Mouse (Mus musculus) liver, embryonic 15.5 days (tissue): ENCODE data around the gene Gadd45gip1. TPM values are rescaled to one million over a fixed set of nuclear protein-coding genes. Genes with fewer than 3 reads are reported as not detected.

Experiments
- ATAC-seq: fragments of 200-750 bp; cut with Nextera tagmentation; 2 replicates; pipeline ENCODE4 v1.8.0; 2017; ENCODE audit warnings: moderate number of reproducible peaks, mild to moderate bottlenecking, moderate library complexity; ENCODE audit not compliant: insufficient read depth
- H3K27ac ChIP-seq: fragments of 300-500 bp; sonication (generic); replicated peaks from 2 replicates; pipeline ENCODE4 v1.5.1; 2015; ENCODE audit warnings: mild to moderate bottlenecking, inconsistent platforms
- H3K27me3 ChIP-seq: fragments of 300-500 bp; sonication (generic); 2 replicates; pipeline ENCODE4 v1.6.1; 2015; ENCODE audit warnings: mild to moderate bottlenecking, inconsistent platforms
- H3K36me3 ChIP-seq: fragments of 300-500 bp; sonication (generic); replicated peaks from 2 replicates; pipeline ENCODE4 v1.6.1; 2015; ENCODE audit warnings: moderate library complexity, mild to moderate bottlenecking, inconsistent platforms
- H3K4me1 ChIP-seq: fragments of 300-500 bp; sonication (generic); replicated peaks from 2 replicates; pipeline ENCODE4 v1.6.1; 2015; ENCODE audit warnings: inconsistent platforms
- H3K4me2 ChIP-seq: fragments of 300-500 bp; sonication (generic); 2 replicates; pipeline ENCODE4 v1.6.1; 2015; ENCODE audit warnings: moderate library complexity, mild to moderate bottlenecking, inconsistent platforms
- H3K4me3 ChIP-seq: fragments of 300-500 bp; sonication (generic); replicated peaks from 2 replicates; pipeline ENCODE4 v1.5.1; 2015; ENCODE audit warnings: mild to moderate bottlenecking, inconsistent platforms
- H3K9ac ChIP-seq: fragments of 300-500 bp; sonication (generic); 2 replicates; pipeline ENCODE4 v1.6.1; 2015; ENCODE audit warnings: moderate library complexity, mild to moderate bottlenecking, inconsistent platforms
- H3K9me3 ChIP-seq: fragments of 300-500 bp; sonication (generic); replicated peaks from 2 replicates; pipeline ENCODE4 v1.6.1; 2016; ENCODE audit warnings: inconsistent platforms
- WGBS: fragments of 180-500 bp; shearing (Covaris S2); methylation state at CpG from one replicate; pipeline ENCODE4 v1.1.7; 2015; ENCODE audit warnings: mixed read lengths; ENCODE audit not compliant: insufficient replicate concordance; 5-methylcytosine and 5-hydroxymethylcytosine counted together
- polyA plus RNA-seq: library from polyadenylated mRNA; unstranded; fragments of >200 nt; fragmentation: Nextera tagmentation; extraction: Ambion mirVana; gene quantifications from 2 replicates; pipeline ENCODE4 v1.2.1, GENCODE M21; 2015

Gadd45gip1 gene
- polyA plus RNA-seq, 1 experiment from 2014 or later, result 44.9 TPM

DNA sequence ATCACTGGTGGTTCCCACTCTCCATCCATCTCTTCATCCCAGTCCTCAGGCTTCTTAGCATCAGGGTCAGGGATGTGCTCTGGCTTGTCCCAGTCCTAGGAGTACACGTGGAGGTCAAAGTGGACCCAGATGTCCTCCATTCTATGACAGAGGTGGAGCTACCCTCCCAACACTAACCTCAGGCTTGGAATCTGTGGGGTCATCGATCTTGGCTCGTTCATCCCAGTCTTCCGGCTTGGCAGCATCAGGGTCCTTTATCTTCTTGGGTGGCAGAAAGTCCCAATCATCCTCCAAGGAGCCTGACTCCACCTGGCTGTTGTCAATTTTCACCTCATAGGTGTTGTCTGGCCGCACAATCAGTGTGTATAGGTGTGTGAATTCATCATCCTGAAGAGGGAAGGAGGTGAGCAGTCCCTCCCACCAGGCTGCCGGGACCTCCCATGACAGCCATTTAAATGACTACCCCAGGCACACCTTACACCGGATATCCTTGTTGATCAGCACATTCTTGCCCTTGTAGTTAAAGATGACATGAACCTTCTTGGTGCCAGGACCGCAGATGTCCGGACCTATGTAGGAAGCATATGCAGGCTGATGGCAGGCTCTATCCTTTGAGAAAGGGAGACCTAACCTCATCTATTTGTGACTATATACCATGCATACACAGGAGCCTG lies 13.2 kb downstream of the Gadd45gip1 start:
- peak overlapping the region; percentile 95 for H3K9ac ChIP-seq
- WGBS, result 81% methylated on average over 9 of the region's 9 CpGs
- H3K36me3 ChIP-seq, result peaks cover 49% of the 10 kb centered on the region
- no peaks in the 10 kb centered on the region for H3K9me3 ChIP-seq
- H3K4me3 ChIP-seq, result peak overlapping the region; percentile 93
- peak overlapping the region; percentile 21 for H3K27ac ChIP-seq
- H3K4me1 ChIP-seq, result peaks cover 71% of the 10 kb centered on the region
- no peak for ATAC-seq
- H3K4me2 ChIP-seq, result peak overlapping the region; percentile 81
- no peaks in the 10 kb centered on the region for H3K27me3 ChIP-seq

DNA sequence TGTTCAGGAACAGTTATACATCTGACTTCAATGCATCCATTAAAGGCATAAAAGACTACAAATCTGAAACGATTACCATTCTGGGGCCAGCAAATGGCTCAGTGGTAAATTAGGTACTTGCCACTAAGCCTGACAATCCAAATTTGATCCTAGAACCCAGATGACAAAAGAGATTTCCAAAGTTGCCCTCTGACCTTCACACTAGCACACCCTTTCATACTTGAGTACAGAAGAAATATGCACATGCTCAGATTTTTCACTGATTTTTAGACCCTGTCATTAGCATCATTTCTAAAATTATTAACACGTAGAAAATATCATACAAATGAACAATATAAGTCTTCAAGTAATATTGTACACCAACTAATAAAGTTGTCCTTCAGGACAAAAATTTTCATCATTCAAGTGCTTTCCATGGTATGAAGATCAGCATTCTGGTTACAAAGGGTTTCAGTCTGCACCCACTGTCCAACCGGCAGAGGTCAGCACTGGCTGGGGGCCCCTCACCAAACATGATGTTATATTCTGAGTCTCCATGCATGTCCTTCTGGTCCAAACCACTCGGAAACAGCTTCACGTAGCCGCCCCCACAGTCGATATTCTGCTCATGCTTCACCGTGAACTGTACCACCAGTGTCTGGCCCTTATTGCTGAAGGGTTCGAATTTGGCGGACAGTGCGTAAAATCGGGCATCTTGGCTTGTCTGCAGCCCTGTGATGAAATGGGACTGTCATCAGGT lies 14.2 kb downstream of the Gadd45gip1 start:
- peak overlapping the region; percentile 81 for H3K4me2 ChIP-seq
- peaks cover 49% of the 10 kb centered on the region for H3K36me3 ChIP-seq
- peak overlapping the region; percentile 93 for H3K4me3 ChIP-seq
- H3K4me1 ChIP-seq, result peaks cover 69% of the 10 kb centered on the region
- H3K27me3 ChIP-seq, result no peaks in the 10 kb centered on the region
- no peak for ATAC-seq
- H3K27ac ChIP-seq, result peak overlapping the region; percentile 92
- peak overlapping the region; percentile 95 for H3K9ac ChIP-seq
- H3K9me3 ChIP-seq, result no peaks in the 10 kb centered on the region
- 12% methylated on average over 12 of the region's 12 CpGs for WGBS

DNA sequence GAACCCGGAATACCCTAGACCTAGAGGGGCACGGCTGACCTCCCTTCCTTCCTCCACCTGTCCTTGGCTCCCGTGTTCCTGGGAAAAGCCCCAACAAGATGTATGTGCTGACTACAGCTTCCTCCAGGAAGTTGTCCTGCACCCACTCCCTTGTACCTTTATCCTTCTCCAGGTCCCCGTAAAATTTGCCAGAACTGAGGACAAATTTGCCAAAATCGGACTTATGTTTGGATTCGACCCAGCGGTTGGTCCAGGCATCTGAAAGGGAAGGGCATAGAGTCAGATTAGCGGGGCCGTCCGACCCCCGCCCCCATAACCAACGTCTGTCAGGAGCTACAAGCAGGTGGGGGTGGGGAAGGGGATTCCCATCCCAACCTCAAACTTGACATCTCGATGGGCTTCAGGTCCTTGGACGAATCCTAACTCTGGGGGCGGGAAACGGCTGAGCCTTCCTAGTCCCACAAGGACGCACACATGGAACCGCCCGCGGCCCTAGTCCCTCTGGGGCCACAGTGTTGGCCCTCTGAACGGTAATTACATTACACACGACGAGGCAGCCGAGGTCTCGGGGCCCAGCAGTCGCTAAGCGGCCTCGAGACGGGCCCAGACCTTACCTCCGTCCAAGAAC lies 14.9 kb downstream of the Gadd45gip1 start:
- H3K9ac ChIP-seq, result peak overlapping the region; percentile 95
- ATAC-seq, result peak; percentile 24
- peaks cover 62% of the 10 kb centered on the region for H3K4me1 ChIP-seq
- H3K4me2 ChIP-seq, result peak overlapping the region; percentile 81
- WGBS, result under 1% methylated on average over 30 of the region's 30 CpGs
- H3K4me3 ChIP-seq, result peak overlapping the region; percentile 93
- H3K27ac ChIP-seq, result peak overlapping the region; percentile 92
- H3K36me3 ChIP-seq, result peaks cover 47% of the 10 kb centered on the region
- no peaks in the 10 kb centered on the region for H3K9me3 ChIP-seq
- H3K27me3 ChIP-seq, result no peaks in the 10 kb centered on the region

DNA sequence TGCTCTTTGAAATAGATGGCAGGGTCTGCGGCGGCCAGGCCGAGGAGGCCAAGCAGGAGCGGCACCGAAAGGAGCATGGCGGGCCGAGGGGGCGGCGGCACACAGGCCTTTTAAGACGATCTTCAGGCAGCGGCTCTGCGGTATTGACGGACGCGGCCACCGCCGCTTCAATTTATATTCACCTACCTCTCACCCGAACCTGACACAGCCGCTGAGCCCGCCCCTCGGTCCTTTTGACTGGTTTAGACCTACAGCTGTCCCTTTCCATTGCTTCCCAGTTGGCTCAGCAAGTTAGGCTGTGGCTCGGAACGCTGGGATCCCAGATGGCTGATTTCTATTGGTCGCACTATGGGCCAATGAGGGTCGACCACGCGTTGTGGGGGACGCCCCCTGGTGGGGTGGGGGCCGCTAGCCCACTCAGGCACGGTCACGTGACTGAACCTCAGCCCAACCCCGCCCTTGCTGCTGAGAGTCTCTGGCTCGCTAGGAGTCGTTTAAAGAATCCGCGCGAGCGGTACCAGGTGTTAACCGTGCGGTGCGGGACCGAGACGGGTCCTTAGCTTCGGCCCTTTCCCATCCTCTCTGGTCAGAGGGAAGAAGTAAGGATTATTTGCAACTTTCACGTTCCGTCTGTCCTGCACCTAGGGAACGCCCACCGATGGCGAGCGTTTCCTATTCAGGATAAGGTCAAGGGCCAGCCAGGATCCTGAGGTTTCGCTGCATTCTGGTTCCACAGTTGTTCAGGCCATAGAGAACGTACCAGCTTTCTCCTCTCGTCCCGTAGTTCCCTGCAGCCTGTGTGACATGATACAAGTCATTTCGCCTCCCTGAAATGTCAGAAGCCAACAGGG lies 15.6 kb downstream of the Gadd45gip1 start, which contains the start of gene Calr:
Calr (minus strand) TSS at position 213 of the 851 bp plus-strand sequence.
- Histone ChIP-seq H3K9me3 (no peaks in the 10 kb centered on the region), H3K4me1 (peaks cover 55% of the 10 kb centered on the region), H3K27me3 (no peaks in the 10 kb centered on the region), H3K9ac (peak within 1 kb of the TSS; percentile 95), H3K27ac (peak within 1 kb of the TSS; percentile 92), H3K36me3 (peaks cover 39% of the 10 kb centered on the region), H3K4me3 (peak within 1 kb of the TSS; percentile 93), H3K4me2 (peak within 1 kb of the TSS; percentile 81)
- under 1% methylated on average over 55 of the region's 55 CpGs for WGBS
- peak; percentile 99 for ATAC-seq

DNA sequence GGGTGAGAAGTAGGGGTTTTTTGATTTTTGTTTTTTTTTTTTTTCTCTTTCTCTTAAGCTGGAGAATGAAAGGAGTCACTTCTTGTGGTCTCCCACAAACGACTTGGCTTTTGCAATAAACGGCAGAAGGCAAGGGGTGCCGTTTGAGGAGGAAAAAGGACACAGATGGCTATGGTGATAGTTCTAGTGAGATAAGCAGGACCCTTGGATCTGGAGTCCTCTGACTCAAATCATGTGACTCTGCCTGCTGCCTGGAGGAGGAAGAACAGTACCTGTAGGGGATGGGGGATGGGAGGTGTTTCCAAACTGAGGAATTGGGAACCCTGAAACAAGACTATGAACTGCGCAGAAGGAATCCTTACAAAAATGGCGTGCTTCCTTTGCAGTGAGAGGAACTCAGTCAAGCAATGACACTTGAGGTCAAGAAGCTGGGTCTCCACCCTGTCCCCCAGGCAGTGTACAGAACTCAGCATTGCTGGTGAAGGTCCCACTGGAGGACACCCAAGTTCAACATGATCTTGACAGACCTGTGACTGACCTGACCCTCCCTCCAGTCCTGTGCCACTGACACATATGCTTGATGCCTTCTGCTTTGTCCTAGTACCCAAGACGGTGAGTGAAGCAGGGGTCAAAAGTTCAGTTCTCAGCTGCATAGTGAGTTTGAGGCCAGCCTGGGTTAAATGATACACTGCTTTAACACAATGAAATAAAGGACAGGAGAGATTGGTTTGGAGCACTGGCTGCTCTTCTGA lies 16.5 kb downstream of the Gadd45gip1 start:
- Histone ChIP-seq H3K9ac (peak overlapping the region; percentile 70), H3K36me3 (peaks cover 30% of the 10 kb centered on the region), H3K4me2 (peak overlapping the region; percentile 75), H3K9me3 (no peaks in the 10 kb centered on the region), H3K4me3 (peak overlapping the region; percentile 93), H3K4me1 (peaks cover 46% of the 10 kb centered on the region), H3K27ac (peak overlapping the region; percentile 89), H3K27me3 (no peaks in the 10 kb centered on the region)
- WGBS, result 8% methylated on average over 6 of the region's 6 CpGs
- no peak for ATAC-seq

DNA sequence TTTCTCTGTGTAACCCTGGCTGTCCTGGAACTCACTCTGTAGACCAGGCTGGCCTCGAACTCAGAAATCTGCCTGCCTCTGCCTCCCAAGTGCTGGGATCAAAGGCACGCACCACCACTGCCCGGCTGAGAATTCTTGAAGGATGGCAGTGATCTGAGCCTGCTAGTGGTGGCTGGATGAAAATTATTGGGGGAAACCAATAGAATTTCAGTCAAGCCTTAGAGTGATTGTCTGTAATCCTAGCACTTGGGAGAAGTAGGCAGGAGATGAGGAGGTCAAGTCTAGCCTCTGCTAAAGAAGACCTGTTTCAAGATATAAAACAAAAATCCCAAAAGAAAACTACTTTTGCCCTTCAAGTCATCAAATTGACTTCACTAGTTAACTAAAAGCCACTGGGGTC lies 25.1 kb downstream of the Gadd45gip1 start:
- no peak overlapping the region for H3K27ac ChIP-seq
- 0 out of 2 replicates have a peak overlapping the region, but pooled peaks have one; percentile 89 for H3K9ac ChIP-seq
- peaks cover 25% of the 10 kb centered on the region for H3K36me3 ChIP-seq
- H3K27me3 ChIP-seq, result no peaks in the 10 kb centered on the region
- H3K4me3 ChIP-seq, result peak overlapping the region; percentile 92
- no peaks in the 10 kb centered on the region for H3K9me3 ChIP-seq
- peaks cover 26% of the 10 kb centered on the region for H3K4me1 ChIP-seq
- 83% methylated on average over 3 of the region's 3 CpGs for WGBS
- peak overlapping the region; percentile 81 for H3K4me2 ChIP-seq
- ATAC-seq, result no peak

DNA sequence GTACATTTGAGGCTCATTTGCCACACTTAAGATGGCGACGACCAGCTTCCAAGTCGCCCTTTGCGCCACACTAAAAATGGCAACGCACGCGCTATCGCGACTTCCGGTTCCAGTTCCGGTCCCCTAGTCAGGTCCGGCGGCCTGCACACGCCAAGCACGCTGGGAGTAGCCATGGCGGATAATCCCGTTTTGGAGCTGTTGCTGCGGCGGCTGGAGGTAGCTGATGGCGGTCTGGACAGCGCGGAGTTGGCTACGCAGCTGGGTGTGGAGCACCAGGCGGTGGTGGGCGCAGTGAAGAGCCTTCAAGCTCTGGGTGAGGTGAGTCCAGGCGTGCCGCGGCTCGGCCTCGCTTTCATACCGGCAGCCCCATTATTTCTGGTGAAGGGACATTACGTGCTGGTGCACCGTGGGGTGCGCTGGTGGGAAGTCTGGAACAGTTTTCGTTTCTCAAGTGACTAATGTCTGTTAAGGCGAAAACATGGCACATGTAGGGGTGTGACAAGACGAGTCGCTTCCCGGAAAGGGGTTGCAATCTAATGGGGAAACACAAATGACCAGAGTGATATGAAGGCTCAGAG lies 25.6 kb downstream of the Gadd45gip1 start, which contains the start of gene Farsa:
Farsa (plus strand) TSS at position 126 of the 578 bp plus-strand sequence.
- under 1% methylated on average over 39 of the region's 39 CpGs for WGBS

DNA sequence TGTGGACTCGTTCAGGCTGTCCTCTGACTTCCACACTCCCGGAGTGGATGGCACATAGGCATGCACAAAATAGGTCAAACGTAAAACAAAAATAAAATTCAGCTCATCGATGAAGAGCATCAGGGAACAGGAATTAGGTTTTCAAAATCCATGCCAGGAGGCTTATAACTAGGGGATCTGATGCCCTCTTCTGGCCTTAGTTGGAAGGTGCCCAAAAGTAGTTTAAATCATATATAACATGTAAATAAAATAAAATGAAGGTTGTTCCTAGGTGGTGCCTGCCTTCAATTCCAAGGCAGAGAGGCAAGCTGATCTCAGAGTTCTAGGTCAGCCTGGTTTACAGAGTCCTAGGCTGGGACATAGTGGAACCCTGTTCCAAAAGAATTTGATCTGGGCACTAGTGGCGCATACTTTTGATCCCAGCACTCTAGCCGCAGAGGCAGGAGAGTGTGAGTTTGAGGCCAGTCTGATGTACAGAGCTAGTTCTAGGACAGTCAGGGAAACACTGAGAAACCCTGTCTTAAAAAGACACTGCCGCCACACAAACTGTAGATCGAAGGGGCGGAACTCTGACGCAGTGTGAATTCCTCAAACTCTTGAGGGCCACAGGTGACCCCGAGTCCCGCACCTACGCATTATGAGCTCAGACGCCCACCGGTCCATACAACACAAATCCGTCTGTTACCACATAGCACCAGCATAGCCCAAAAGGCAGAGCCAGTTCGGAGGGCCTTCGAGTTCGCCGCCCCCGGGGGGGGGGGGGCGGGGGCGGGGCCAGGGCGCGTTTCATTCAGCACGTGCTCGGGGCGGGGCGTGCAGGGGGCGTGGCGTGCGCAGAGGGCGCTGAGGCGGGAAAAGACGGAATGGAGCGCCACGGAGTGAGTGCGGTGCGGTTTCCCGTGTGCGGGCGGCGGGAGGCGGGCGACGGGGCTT lies 40.3 kb downstream of the Gadd45gip1 start, which contains the start of gene Syce2:
Syce2 (plus strand) TSS at position 736 of the 933 bp plus-strand sequence.
- H3K9ac ChIP-seq, result peak within 1 kb of the TSS; percentile 60
- 6% methylated on average over 46 of the region's 46 CpGs for WGBS
- peak within 1 kb of the TSS; percentile 84 for H3K27ac ChIP-seq
- no peaks in the 10 kb centered on the region for H3K9me3 ChIP-seq
- H3K4me3 ChIP-seq, result peak within 1 kb of the TSS; percentile 66
- no peaks in the 10 kb centered on the region for H3K27me3 ChIP-seq
- peaks cover 40% of the 10 kb centered on the region for H3K4me1 ChIP-seq
- peak within 1 kb of the TSS; percentile 99 for H3K4me2 ChIP-seq
- peaks cover 39% of the 10 kb centered on the region for H3K36me3 ChIP-seq
- peak; percentile 76 for ATAC-seq

More for the DNA sequence above, 25.6 kb downstream of the Gadd45gip1 start, which contains the start of gene Farsa:
- peaks cover 30% of the 10 kb centered on the region for H3K36me3 ChIP-seq
- H3K4me3 ChIP-seq, result peak within 1 kb of the TSS; percentile 92
- peak within 1 kb of the TSS; percentile 89 for H3K9ac ChIP-seq
- H3K27ac ChIP-seq, result peak within 1 kb of the TSS; percentile 87
- no peaks in the 10 kb centered on the region for H3K27me3 ChIP-seq
- ATAC-seq, result peak; percentile 87
- peaks cover 26% of the 10 kb centered on the region for H3K4me1 ChIP-seq
- H3K9me3 ChIP-seq, result no peaks in the 10 kb centered on the region
- peak within 1 kb of the TSS; percentile 81 for H3K4me2 ChIP-seq
